Mouse (Mus musculus) small intestine, adult 2 months (tissue): ENCODE measurements around the gene Bcl2l11.

Experiments used
- CTCF ChIP-seq: fragments of 200-500 bp; IDR thresholded peaks from 2 replicates; pipeline ENCODE4 v1.5.1; 2012; ENCODE audit warnings: low read depth, mild to moderate bottlenecking, control low read depth, inconsistent platforms, low read length, moderate library complexity, mixed read lengths; ENCODE audit not compliant: insufficient replicate concordance, insufficient read length; ENCODE audit errors: extremely low read depth
- POLR2A ChIP-seq: fragments of 200-500 bp; IDR thresholded peaks from 2 replicates; pipeline ENCODE4 v1.6.1; 2012; ENCODE audit warnings: low read depth, mild to moderate bottlenecking, control low read depth, inconsistent platforms, low read length, moderate library complexity

DNA sequence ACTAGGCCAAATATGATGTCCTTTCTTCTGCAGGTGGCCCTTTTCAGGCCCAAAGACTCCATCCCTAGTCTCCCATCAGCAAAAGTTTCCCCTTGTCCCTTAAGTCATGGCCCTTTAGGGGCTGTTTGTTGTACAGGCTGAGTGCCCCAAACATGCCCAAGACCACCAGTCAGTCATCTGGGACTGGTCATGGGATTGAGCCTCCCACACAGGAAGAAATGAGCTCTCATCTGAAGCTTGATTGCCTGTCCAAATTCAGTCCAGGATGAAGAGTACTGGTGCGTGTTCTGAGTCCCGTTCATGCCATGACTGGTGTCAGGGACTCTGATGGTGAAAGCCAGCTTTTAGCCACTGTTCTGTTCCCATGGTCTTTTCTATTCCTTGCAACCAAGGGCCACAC is 33.4 kb upstream of the Bcl2l11 start:
- TF ChIP-seq POLR2A (no peak), CTCF (no peak)
